Mouse (Mus musculus): ENCODE data around the gene Atp8b3. TPM values are rescaled to one million over a fixed set of nuclear protein-coding genes. Genes with fewer than 3 reads are reported as not detected.

The Atp8b3 gene
- polyA plus RNA-seq, 1 experiment from 2014 or later: 0.46 TPM

GRCm38 (mm10) chr10:80538180-80538579, 744 bp downstream of the Atp8b3 start:
- Histone ChIP-seq H3K27me3 (peaks cover 54% of the 10 kb centered on the region), H3K4me1 (peaks cover 6% of the 10 kb centered on the region)
- 58% methylated on average over 5 of the region's 5 CpGs for WGBS

GRCm38 (mm10) chr10:80535711-80536110, 3.2 kb downstream of the Atp8b3 start:
- Histone ChIP-seq H3K9ac (no peak overlapping the region), H3K9me3 (no peaks in the 10 kb centered on the region), H3K36me3 (replicated peaks) (0 out of 2 replicates have a peak, but pooled peaks cover 1% of the 10 kb centered on the region), H3K27ac (no peak overlapping the region), H3K4me2 (no peak overlapping the region), H3K27me3 (peaks cover 54% of the 10 kb centered on the region), H3K4me1 (peaks cover 6% of the 10 kb centered on the region), H3K4me3 (replicated peaks) (no peak overlapping the region)
- 10% methylated on average over 13 of the region's 13 CpGs for WGBS
- no peak for ATAC-seq (ENCODE audit: low FRiP score)

More at GRCm38 (mm10) chr10:80538180-80538579, 744 bp downstream of the Atp8b3 start:
- ATAC-seq (ENCODE audit: low FRiP score): no peak
- Histone ChIP-seq H3K27ac (no peak overlapping the region), H3K4me3 (replicated peaks) (no peak overlapping the region), H3K36me3 (replicated peaks) (peaks cover 26% of the 10 kb centered on the region), H3K9me3 (no peaks in the 10 kb centered on the region), H3K4me2 (no peak overlapping the region), H3K9ac (no peak overlapping the region)

DNA sequence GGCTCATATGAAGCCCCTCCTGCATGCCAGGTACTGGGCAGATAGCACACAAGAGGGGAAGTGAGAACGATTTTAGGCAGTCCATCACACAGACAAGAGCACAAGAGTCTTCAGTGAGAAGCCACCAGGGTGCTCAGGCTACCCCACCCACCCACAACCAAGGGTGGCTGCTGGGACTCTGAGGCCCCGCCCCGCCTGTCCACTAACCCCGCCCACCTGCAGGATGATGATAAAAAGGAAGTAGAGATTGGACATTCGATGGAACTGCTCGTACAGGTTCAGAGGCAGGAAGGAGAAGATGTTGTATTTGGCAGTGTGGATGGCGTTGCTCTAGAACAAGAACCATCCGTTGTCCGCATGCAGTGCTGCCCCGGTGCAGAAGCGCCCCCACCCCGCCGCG, 3.9 kb downstream of the Atp8b3 start:
- H3K4me2 ChIP-seq: peak overlapping the region; percentile 29; the same call in 1 of the 2 replicates
- ATAC-seq (ENCODE audit: low FRiP score): no peak
- H3K9me3 ChIP-seq: no peaks in the 10 kb centered on the region
- no peak overlapping the region for H3K9ac ChIP-seq
- no peaks in the 10 kb centered on the region for H3K36me3 ChIP-seq (replicated peaks)
- no peak overlapping the region for H3K27ac ChIP-seq
- peaks cover 6% of the 10 kb centered on the region for H3K4me1 ChIP-seq
- H3K27me3 ChIP-seq: peaks cover 54% of the 10 kb centered on the region
- no peak overlapping the region for H3K4me3 ChIP-seq (replicated peaks)
- 11% methylated on average over 14 of the region's 14 CpGs for whole genome bisulfite sequencing

DNA sequence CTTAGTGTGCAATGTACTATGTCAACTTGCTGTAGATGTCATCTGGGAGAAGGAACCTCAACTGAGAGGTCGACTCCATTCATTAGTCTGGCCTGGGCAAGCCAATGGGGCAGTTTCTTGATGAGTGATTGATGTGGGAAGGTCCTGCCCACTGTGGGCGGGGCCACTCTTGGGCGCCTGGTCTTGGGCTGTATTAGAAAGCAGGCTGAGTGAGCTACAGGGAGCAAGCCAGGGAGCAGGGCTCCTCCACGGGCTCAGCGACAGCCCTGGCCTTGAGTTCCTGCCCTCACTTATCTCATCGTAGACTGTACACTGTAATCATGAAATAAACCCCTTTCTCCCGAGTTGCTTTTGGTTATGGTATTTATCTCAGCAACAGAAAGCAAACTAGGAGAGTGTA, 5.2 kb downstream of the Atp8b3 start:
- H3K27ac ChIP-seq: no peak overlapping the region
- no peaks in the 10 kb centered on the region for H3K9me3 ChIP-seq
- ATAC-seq (ENCODE audit: low FRiP score): no peak
- H3K27me3 ChIP-seq: peaks cover 52% of the 10 kb centered on the region
- no peak overlapping the region for H3K4me3 ChIP-seq (replicated peaks)
- peaks cover 2% of the 10 kb centered on the region; the same call in 1 of the 2 replicates for H3K4me1 ChIP-seq
- no peaks in the 10 kb centered on the region for H3K36me3 ChIP-seq (replicated peaks)
- H3K4me2 ChIP-seq: no peak overlapping the region
- WGBS: 25% methylated on average over 7 of the region's 7 CpGs
- no peak overlapping the region for H3K9ac ChIP-seq

GRCm38 (mm10) chr10:80532783-80533182, 6.1 kb downstream of the Atp8b3 start:
- WGBS: 87% methylated on average over 11 of the region's 11 CpGs
- no peak overlapping the region for H3K4me2 ChIP-seq
- H3K9me3 ChIP-seq: no peaks in the 10 kb centered on the region
- H3K27me3 ChIP-seq: peaks cover 49% of the 10 kb centered on the region
- no peak overlapping the region for H3K27ac ChIP-seq
- no peaks in the 10 kb centered on the region for H3K36me3 ChIP-seq (replicated peaks)
- no peak for ATAC-seq (ENCODE audit: low FRiP score)
- no peaks in the 10 kb centered on the region for H3K4me1 ChIP-seq
- H3K4me3 ChIP-seq (replicated peaks): no peak overlapping the region
- no peak overlapping the region for H3K9ac ChIP-seq

- Histone ChIP-seq H3K27ac (no peak overlapping the region), H3K9me3 (peaks cover 4% of the 10 kb centered on the region; the same call in 1 of the 2 replicates), H3K4me2 (peak overlapping the region; percentile 32), H3K4me1 (peaks cover 7% of the 10 kb centered on the region), H3K27me3 (peaks cover 12% of the 10 kb centered on the region; the same call in 1 of the 2 replicates), H3K36me3 (replicated peaks) (no peaks in the 10 kb centered on the region; the same call in 1 of the 2 replicates), H3K4me3 (replicated peaks) (no peak overlapping the region), H3K9ac (no peak overlapping the region)
- 27% methylated on average over 9 of the region's 9 CpGs for WGBS
- peak; percentile 86 for ATAC-seq (ENCODE audit: low FRiP score)
Measured at GRCm38 (mm10) chr10:80526172-80526571, 12.8 kb downstream of the Atp8b3 start.

DNA sequence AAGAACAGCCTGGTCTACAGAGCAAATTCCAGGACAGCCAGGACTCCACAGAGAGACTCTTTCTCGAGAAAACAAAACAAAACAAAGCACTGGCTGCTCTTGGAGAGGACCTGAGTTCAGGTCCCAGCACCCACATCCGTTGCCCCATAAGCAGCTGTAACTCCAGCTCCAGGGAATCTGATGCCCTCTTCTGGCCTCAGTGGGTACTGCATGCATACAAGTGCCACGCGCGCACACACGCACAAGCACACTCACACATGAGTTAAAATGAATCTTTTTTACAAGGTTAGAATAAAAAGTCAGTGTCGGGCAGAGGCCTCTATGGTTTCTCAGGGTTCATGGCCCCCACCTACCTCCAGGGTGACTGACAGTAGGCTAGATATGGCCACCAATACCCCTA, 15.6 kb downstream of the Atp8b3 start:
- Histone ChIP-seq H3K4me1 (peaks cover 7% of the 10 kb centered on the region), H3K9me3 (peaks cover 4% of the 10 kb centered on the region; the same call in 1 of the 2 replicates), H3K4me2 (no peak overlapping the region), H3K36me3 (replicated peaks) (no peaks in the 10 kb centered on the region; the same call in 1 of the 2 replicates), H3K4me3 (replicated peaks) (no peak overlapping the region), H3K27ac (no peak overlapping the region), H3K27me3 (peaks cover 7% of the 10 kb centered on the region; the same call in 1 of the 2 replicates), H3K9ac (no peak overlapping the region)
- ATAC-seq (ENCODE audit: low FRiP score): no peak
- 93% methylated on average over 7 of the region's 7 CpGs for WGBS

DNA sequence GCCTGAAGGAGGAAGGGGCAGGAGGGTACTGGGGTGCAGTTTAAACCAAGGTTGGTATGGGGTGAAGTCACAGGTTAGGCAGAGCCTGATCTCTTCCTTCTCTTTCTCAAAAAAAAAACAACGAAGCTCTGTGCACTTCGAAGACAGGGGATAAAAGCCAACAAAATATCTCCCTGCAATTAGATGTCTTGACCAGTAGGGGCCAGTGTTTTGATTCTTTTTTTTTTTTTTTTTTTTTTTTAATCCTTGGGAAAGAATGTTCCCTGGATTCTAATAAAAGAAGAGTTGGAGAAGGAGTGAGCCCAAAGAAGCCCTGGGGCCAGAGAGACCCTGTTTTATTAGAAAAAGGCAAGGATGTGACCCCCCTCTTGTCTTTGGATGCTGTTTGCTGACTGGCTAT, 19.6 kb downstream of the Atp8b3 start:
- no peak for ATAC-seq (ENCODE audit: low FRiP score)
- WGBS: 74% methylated on average over 2 of the region's 2 CpGs
- H3K4me1 ChIP-seq: peaks cover 3% of the 10 kb centered on the region
- no peak overlapping the region for H3K27ac ChIP-seq
- H3K36me3 ChIP-seq (replicated peaks): no peaks in the 10 kb centered on the region; the same call in 1 of the 2 replicates
- H3K27me3 ChIP-seq: peaks cover 18% of the 10 kb centered on the region
- no peak overlapping the region for H3K4me2 ChIP-seq
- H3K9me3 ChIP-seq: peaks cover 4% of the 10 kb centered on the region; the same call in 1 of the 2 replicates
- H3K9ac ChIP-seq: no peak overlapping the region
- no peak overlapping the region for H3K4me3 ChIP-seq (replicated peaks)

DNA sequence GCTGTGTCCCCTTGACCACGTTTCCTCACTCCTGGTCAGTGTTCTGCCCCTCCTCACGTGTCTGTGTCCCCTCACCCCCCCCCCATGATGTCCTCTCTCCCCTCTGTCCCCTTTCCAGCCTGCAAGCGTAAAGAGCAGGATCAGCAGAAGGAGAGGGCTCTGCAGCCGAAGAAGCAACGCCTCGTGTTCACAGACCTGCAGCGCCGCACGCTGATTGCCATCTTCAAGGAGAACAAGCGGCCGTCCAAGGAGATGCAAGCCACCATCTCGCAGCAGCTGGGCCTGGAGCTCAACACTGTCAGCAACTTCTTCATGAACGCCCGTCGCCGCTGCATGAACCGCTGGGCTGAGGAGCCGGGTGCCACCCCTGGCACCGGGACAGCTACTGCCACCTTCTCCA, 25.2 kb downstream of the Atp8b3 start:
- peak overlapping the region; percentile 7; the same call in 1 of the 2 replicates for H3K4me3 ChIP-seq (replicated peaks)
- ATAC-seq (ENCODE audit: low FRiP score): no peak

GRCm38 (mm10) chr10:80510273-80510660, 28.7 kb downstream of the Atp8b3 start:
- peaks cover 87% of the 10 kb centered on the region for H3K27me3 ChIP-seq
- no peak overlapping the region for H3K9ac ChIP-seq

More for the DNA sequence above, 25.2 kb downstream of the Atp8b3 start:
- H3K4me1 ChIP-seq: peaks cover 18% of the 10 kb centered on the region
- 8% methylated on average over 19 of the region's 19 CpGs for WGBS
- H3K9ac ChIP-seq: peak overlapping the region; percentile 33
- H3K9me3 ChIP-seq: no peaks in the 10 kb centered on the region
- H3K36me3 ChIP-seq (replicated peaks): no peaks in the 10 kb centered on the region
- peaks cover 63% of the 10 kb centered on the region for H3K27me3 ChIP-seq
- 0 out of 2 replicates have a peak overlapping the region, but pooled peaks have one; percentile 21 for H3K4me2 ChIP-seq
- no peak overlapping the region for H3K27ac ChIP-seq

GRCm38 (mm10) chr10:80509412-80510272, 29.3 kb downstream of the Atp8b3 start:
- H3K4me3 ChIP-seq (replicated peaks): peak overlapping the region; percentile 32
- H3K4me1 ChIP-seq: peaks cover 27% of the 10 kb centered on the region
- H3K4me2 ChIP-seq: peak overlapping the region; percentile 57
- H3K27ac ChIP-seq: no peak overlapping the region
- no peaks in the 10 kb centered on the region for H3K36me3 ChIP-seq (replicated peaks)
- H3K27me3 ChIP-seq: peaks cover 87% of the 10 kb centered on the region
- WGBS: 10% methylated on average over 20 of the region's 20 CpGs
- peak; percentile 57; the same call in 1 of the 2 replicates for ATAC-seq (ENCODE audit: low FRiP score)
- H3K9me3 ChIP-seq: no peaks in the 10 kb centered on the region
- 0 out of 2 replicates have a peak overlapping the region, but pooled peaks have one; percentile 17 for H3K9ac ChIP-seq

More at GRCm38 (mm10) chr10:80510273-80510660, 28.7 kb downstream of the Atp8b3 start:
- Histone ChIP-seq H3K36me3 (replicated peaks) (no peaks in the 10 kb centered on the region), H3K4me2 (no peak overlapping the region), H3K4me1 (peaks cover 23% of the 10 kb centered on the region), H3K4me3 (replicated peaks) (no peak overlapping the region), H3K9me3 (no peaks in the 10 kb centered on the region), H3K27ac (no peak overlapping the region)
- ATAC-seq (ENCODE audit: low FRiP score): no peak
- WGBS: 57% methylated on average over 10 of the region's 10 CpGs

GRCm38 (mm10) chr10:80506222-80506621, 32.7 kb downstream of the Atp8b3 start:
- Histone ChIP-seq H3K4me3 (replicated peaks) (no peak overlapping the region), H3K9me3 (no peaks in the 10 kb centered on the region), H3K27me3 (peaks cover 88% of the 10 kb centered on the region), H3K4me2 (no peak overlapping the region), H3K4me1 (peaks cover 14% of the 10 kb centered on the region), H3K27ac (no peak overlapping the region), H3K36me3 (replicated peaks) (no peaks in the 10 kb centered on the region), H3K9ac (no peak overlapping the region)
- 0% methylated on average over 11 of the region's 11 CpGs for WGBS
- 0 out of 2 replicates have a peak, but pooled peaks have one; percentile 25 for ATAC-seq (ENCODE audit: low FRiP score)

All from forebrain, embryonic 12.5 days (tissue).